Mouse (Mus musculus) brown adipose tissue, adult 24 weeks (tissue): Measurements from ENCODE around the gene Xrcc6. TPM values are rescaled to one million over a fixed set of nuclear protein-coding genes. Genes with fewer than 3 reads are reported as not detected.
A peak's percentile ranks its signal among the peaks of the same experiment; 100 is the strongest.

Experiments used
- H3K27ac ChIP-seq: fragments of 200-500 bp; replicated peaks from 2 replicates; pipeline ENCODE4 v1.5.1; 2012; ENCODE audit warnings: low read depth, mild to moderate bottlenecking, low read length
- H3K4me1 ChIP-seq: fragments of 200-500 bp; 2 replicates; pipeline ENCODE4 v1.6.1; 2012; ENCODE audit warnings: low read length, mixed read lengths; ENCODE audit not compliant: control insufficient read depth, insufficient read depth, insufficient read length
- H3K4me3 ChIP-seq: fragments of 200-500 bp; 2 replicates; pipeline ENCODE4 v1.5.1; 2012; ENCODE audit warnings: low read depth, mild to moderate bottlenecking, low read length, moderate library complexity; ENCODE audit not compliant: insufficient read depth
- polyA plus RNA-seq: library from polyadenylated mRNA; stranded (reverse); fragments of >200 nt; gene quantifications from 2 replicates; pipeline ENCODE4 v1.2.4, GENCODE M21; 2012; ENCODE audit not compliant: missing spikeins, insufficient read depth, insufficient read length

Xrcc6 gene
- polyA plus RNA-seq, 1 experiment, result 145 TPM

GRCm38 (mm10) chr15:82023965-82024635, 36.5 kb downstream of the Xrcc6 start:
- no peak overlapping the region for H3K27ac ChIP-seq
- H3K4me3 ChIP-seq, result no peak overlapping the region
- H3K4me1 ChIP-seq, result 0 out of 2 replicates have a peak, but pooled peaks cover 4% of the 10 kb centered on the region

DNA sequence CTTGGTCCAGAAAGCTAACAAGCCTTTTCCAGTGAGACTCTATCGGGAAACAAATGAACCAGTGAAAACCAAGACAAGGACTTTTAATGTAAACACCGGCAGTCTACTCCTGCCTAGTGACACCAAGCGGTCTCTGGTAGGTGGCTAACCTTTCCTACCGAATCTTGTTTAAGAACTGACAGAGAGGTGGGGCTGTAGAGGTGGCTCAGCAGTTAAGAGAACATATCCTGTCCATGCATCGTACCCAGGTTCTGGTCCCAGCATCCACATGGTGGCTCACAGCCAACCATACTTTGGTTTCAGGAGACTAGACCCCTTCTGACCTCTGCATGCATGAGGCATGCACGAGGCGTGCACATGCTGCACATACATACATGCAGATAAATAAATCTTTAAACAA, 39.6 kb downstream of the Xrcc6 start:
- Histone ChIP-seq H3K4me1 (0 out of 2 replicates have a peak, but pooled peaks cover 4% of the 10 kb centered on the region), H3K4me3 (no peak overlapping the region), H3K27ac (no peak overlapping the region)

DNA sequence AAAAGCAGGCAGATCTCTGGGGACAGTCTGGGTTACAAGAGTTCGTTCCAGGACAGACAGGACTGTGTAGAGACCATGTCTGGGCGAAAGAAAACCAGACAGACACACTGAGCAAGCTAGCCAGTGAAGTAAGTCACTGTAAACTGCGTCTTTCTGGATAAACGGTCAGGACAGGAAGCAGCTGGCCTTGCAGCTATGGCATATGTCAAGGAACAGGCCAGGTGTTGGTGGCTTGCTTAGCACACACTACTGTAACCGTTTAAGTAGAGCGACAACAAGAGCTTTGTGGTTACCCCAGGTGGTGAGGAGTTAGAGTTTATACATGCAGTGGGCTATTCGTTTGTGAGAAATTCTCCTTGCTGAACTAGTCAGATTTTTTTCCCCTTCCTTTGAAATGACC, 40.1 kb downstream of the Xrcc6 start:
- Histone ChIP-seq H3K27ac (no peak overlapping the region), H3K4me3 (no peak overlapping the region)

DNA sequence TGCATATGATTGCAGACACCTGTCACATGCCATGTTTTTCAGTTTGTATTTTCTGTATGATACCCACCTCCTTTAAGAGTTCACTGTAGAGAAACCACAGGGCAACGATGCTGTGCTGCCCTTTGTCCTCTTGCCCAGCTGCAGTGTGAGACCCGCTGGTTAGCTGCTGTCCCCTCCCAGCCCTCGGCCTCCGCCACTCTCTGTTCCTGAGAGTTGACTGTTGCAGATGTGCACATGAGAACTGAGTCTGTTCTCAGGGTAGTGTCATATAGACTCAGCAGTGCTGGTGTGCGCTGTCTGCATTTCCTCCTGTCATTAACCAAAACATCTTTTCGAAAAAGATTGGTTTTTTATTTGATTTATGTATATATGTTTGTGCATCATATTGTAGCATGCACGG, 44.8 kb downstream of the Xrcc6 start:
- H3K27ac ChIP-seq, result no peak overlapping the region
- H3K4me3 ChIP-seq, result no peak overlapping the region
- H3K4me1 ChIP-seq, result no peaks in the 10 kb centered on the region

More for the DNA sequence above, 40.1 kb downstream of the Xrcc6 start:
- H3K4me1 ChIP-seq, result 0 out of 2 replicates have a peak, but pooled peaks cover 2% of the 10 kb centered on the region

DNA sequence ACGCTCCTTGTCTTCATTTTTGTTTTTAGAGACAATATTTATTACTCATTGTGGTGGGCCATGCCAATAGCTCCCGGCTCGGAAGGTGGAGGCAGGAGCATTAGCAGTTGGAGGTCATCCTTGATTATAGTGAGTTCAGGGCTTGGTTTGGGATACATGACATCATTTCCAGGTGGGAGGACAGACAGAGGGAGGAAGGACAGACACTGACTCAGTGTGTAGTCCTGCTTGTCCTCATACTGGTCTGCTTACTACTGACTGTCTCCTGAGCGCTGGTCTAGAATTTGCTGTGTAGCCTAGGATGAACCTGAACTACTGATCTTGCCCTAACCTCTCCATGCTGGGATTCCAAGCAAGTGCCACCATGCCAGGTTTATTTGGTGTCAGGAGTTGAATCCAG, 46.1 kb downstream of the Xrcc6 start, which contains the start of gene Desi1:
Gene Desi1, minus strand, starts transcription at position 101 of the 400 bp plus-strand sequence.
- no peaks in the 10 kb centered on the region for H3K4me1 ChIP-seq
- no peak within 1 kb of the TSS for H3K4me3 ChIP-seq
- H3K27ac ChIP-seq, result no peak within 1 kb of the TSS

DNA sequence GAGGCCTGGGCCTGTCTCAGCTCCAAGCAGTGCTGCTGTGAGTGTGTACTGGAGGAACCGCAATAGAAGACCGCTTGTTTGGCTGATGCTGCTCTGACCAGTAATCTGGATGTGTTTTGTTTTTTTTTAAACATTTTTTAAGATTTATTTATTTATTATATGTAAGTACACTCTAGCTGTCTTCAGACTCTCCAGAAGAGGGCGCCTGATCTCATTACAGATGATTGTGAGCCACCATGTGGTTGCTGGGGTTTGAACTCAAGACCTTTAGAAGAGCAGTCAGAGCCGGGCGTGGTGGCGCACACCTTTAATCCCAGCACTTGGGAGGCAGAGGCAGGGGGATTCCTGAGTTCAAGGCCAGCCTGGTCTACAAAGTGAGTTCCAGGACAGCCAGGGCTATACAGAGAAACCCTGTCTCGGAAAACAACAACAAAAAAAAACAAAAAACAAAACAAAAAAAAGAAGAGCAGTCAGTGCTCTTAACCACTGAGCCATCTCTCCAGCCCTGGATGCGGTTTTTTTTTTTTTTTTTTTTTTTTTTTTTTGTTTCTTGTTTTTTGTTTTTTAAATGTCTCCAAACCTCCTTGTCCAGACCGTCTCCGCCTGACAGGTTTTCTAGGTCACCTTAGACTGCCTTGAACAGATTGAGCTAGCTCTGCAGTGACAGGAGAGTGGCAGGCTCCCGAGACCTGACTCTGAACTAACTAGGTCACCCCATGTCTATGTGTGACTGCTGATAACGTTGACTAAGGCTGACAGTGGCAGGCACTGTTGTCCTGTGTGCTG, 48.5 kb downstream of the Xrcc6 start:
- H3K4me3 ChIP-seq, result no peak overlapping the region
- no peaks in the 10 kb centered on the region for H3K4me1 ChIP-seq
- no peak overlapping the region for H3K27ac ChIP-seq

DNA sequence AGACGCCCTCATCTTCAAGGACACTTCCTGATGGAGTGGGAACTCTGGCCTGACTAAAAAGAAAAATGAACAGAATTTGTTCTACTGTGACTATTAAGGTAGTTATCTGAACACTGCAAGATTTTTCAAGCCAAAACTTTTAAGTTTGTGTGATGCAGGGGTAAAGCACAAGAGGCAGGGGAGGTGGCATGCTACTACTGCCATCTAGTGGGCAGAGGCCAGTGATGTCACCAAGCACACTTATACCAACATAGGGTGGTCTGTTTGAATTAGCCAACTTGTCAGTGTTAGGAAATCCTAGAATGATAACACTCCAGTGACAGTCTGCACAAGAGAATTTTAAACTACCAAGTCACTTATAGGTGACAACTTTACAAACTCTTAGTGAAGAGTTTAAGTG, 53.0 kb downstream of the Xrcc6 start:
- no peak overlapping the region for H3K27ac ChIP-seq
- no peaks in the 10 kb centered on the region for H3K4me1 ChIP-seq
- no peak overlapping the region for H3K4me3 ChIP-seq

DNA sequence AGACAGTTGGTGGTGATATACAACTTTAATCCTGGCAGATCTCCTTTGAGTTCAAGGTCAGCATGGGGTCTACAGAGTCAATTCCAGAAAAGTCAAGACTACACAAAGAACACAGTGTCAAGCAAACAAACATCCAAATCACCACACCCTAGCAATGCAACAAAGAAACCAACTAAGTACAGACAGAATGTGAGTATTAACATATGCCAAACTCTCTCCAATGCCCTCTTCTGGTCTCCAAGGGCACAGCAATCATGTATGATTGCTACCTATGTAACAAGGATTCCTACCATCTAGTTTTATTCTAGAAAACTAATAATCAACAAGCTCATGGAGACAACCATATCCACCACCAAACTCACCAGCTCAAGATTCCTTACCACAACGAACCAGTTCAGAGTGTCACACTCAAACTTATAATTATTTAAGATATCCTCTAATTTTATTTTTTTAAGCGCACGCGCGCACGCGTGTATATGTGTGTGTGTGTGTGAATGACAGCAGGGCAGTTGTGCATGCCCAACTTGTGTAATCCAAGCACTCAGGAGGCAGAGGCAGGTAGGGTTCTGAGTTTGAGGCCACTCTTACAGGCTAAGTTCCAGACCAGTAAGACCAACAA, 56.6 kb downstream of the Xrcc6 start:
- no peak overlapping the region for H3K27ac ChIP-seq
- 0 out of 2 replicates have a peak, but pooled peaks cover 2% of the 10 kb centered on the region for H3K4me1 ChIP-seq
- H3K4me3 ChIP-seq, result no peak overlapping the region

GRCm38 (mm10) chr15:82046246-82046891, 58.7 kb downstream of the Xrcc6 start:
- Histone ChIP-seq H3K4me3 (peak overlapping the region; percentile 96), H3K27ac (no peak overlapping the region), H3K4me1 (0 out of 2 replicates have a peak, but pooled peaks cover 2% of the 10 kb centered on the region)

GRCm38 (mm10) chr15:82047080-82047883, 59.6 kb downstream of the Xrcc6 start, which contains the start of gene Snu13:
Gene Snu13, minus strand, starts transcription at chr15:82047598.
- H3K4me1 ChIP-seq, result 0 out of 2 replicates have a peak, but pooled peaks cover 2% of the 10 kb centered on the region
- H3K4me3 ChIP-seq, result peak within 1 kb of the TSS; percentile 96
- H3K27ac ChIP-seq, result peak within 1 kb of the TSS; percentile 88

DNA sequence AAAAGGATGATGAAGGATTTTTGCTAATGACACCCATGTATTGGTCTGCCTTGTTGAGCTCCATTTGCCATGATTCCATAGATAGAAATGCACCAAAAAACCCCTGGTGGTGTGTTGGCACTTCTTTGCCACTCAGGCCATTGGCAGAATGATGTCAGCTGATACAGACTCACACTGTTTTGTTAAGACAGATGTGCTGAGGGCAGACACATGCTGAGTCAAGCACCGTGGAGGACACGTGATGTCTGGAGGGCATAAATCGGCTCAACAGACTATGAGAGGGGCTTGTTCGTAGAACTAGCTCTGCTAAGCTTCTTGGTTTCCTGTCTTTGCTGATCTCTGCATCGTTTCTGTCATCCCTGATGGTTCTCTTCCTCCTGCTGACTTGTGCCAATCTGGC, 64.9 kb downstream of the Xrcc6 start:
- Histone ChIP-seq H3K27ac (no peak overlapping the region), H3K4me1 (no peaks in the 10 kb centered on the region), H3K4me3 (no peak overlapping the region)

- H3K27ac ChIP-seq, result no peak within 1 kb of the TSS
- H3K4me1 ChIP-seq, result no peaks in the 10 kb centered on the region
- no peak within 1 kb of the TSS for H3K4me3 ChIP-seq
Measured at GRCm38 (mm10) chr15:82058719-82059201, 71.1 kb downstream of the Xrcc6 start, which contains the start of gene 4930407I10Rik. Gene 4930407I10Rik, plus strand, starts transcription at chr15:82059151.

- H3K4me3 ChIP-seq, result no peak overlapping the region
- H3K27ac ChIP-seq, result no peak overlapping the region
- no peaks in the 10 kb centered on the region for H3K4me1 ChIP-seq
Measured at GRCm38 (mm10) chr15:82063909-82064308, 76.3 kb downstream of the Xrcc6 start.

GRCm38 (mm10) chr15:82065511-82065910, 77.9 kb downstream of the Xrcc6 start:
- no peak overlapping the region for H3K27ac ChIP-seq
- H3K4me1 ChIP-seq, result no peaks in the 10 kb centered on the region
- no peak overlapping the region for H3K4me3 ChIP-seq
